Mouse (Mus musculus) gastrocnemius, adult 18-20 months (tissue): ENCODE results near the gene Prh1. TPM values are rescaled to one million over a fixed set of nuclear protein-coding genes. Genes with fewer than 3 reads are reported as not detected.
"Not testable (repeated sequence)": the region's sequence is repeated elsewhere in the genome, so short reads cannot be mapped to it uniquely, and the experiment has no call there.

Experiments used
- DNase-seq: peaks from one replicate; pipeline ENCODE4 v3.0.0; 2021; ENCODE audit warnings: low spot score
- long read RNA-seq, 2 experiments: library from polyadenylated mRNA; stranded (forward); transcript quantifications; one replicate each; pipeline ENCODE4 v2.0.0; 2021
- total RNA-seq, 2 experiments: library from RNA; stranded (reverse); gene quantifications; 2 replicates each; pipeline ENCODE4 v1.2.3; 2021

Gene Prh1
- total RNA-seq, result not detected
- long read RNA-seq, experiment 1, result 0 reads
- long read RNA-seq, experiment 2, result 0 reads

DNA sequence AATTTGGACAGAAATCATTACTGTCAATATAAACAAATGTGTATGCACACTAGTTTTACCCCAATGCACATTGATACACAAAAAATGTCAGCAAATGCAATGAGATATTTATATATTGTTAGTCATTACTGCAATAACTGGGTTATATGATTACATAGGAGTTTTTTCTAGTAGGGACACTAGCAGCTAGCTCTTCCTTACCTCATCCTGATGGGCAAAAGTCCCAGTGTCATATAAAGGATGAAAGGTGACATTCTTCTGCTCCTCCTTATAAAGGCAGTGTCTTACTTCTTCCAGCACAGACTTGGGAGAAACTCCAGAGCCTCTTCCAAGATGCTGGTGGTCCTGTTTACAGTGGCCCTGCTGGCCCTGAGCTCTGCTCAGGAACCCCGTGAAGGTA is at the start of gene Prh1:
Prh1 (plus strand) TSS at position 301 of the 400 bp plus-strand sequence.
- DNase-seq, result not testable (repeated sequence)

DNA sequence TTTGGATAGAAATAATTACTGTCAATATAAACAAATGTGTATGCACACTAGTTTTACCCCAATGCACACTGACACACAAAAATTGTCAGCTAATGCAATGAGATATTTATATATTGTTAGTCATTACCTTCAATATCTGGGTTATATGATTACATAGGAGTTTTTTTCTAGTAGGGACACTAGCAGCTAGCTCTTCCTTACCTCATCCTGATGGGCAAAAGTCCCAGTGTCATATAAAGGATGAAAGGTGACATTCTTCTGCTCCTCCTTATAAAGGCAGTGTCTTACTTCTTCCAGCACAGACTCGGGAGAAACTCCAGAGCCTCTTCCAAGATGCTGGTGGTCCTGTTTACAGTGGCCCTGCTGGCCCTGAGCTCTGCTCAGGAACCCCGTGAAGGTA is 26.0 kb downstream of the Prh1 start, which contains the start of gene Prp2:
Prp2 (plus strand) TSS at position 301 of the 400 bp plus-strand sequence.
- not testable (repeated sequence) for DNase-seq

Other genes starting within 250 kb of the Prh1 start
- not detected for gene Gm8882, start 205.7 kb upstream of the Prh1 start, total RNA-seq
- gene Prp2, start 26.1 kb downstream of the Prh1 start, total RNA-seq, result not detected
- not detected for gene A630073D07Rik, start 81.7 kb downstream of the Prh1 start, total RNA-seq
- not detected for gene Tas2r120, start 87.1 kb downstream of the Prh1 start, total RNA-seq
- not detected for gene Tas2r121, start 131.2 kb downstream of the Prh1 start, total RNA-seq
- gene Tas2r122, start 142.1 kb downstream of the Prh1 start, total RNA-seq, result not detected
- gene Tas2r115, start 168.2 kb downstream of the Prh1 start, total RNA-seq, result not detected
- gene Tas2r124, start 184.9 kb downstream of the Prh1 start, total RNA-seq, result not detected
- not detected for gene Tas2r102, start 192.3 kb downstream of the Prh1 start, total RNA-seq
- gene Tas2r136, start 208.4 kb downstream of the Prh1 start, total RNA-seq, result not detected
- gene Tas2r117, start 233.0 kb downstream of the Prh1 start, total RNA-seq, result not detected